Mouse (Mus musculus) adrenal gland, adult 2 months (tissue): ENCODE measurements around the gene Csf2rb. TPM values are rescaled to one million over a fixed set of nuclear protein-coding genes. Genes with fewer than 3 reads are reported as not detected.
A peak's percentile ranks its signal among the peaks of the same experiment; 100 is the strongest.
"Not testable (repeated sequence)": the region's sequence is repeated elsewhere in the genome, so short reads cannot be mapped to it uniquely, and the experiment has no call there.

Experiments
- DNase-seq: peaks from one replicate; pipeline ENCODE4 v3.0.0; 2021
- long read RNA-seq: library from polyadenylated mRNA; stranded (forward); transcript quantifications from one replicate; pipeline ENCODE4 v2.0.0, GENCODE M21; 2021
- polyA plus RNA-seq: library from polyadenylated mRNA; depleted of rRNA; stranded (reverse); fragments of >200 nt; gene quantifications from 2 replicates; pipeline ENCODE4 v1.2.3, GENCODE M21; 2012; rRNA removed
- total RNA-seq, 2 experiments: library from RNA; stranded (reverse); gene quantifications; 2 replicates each; pipeline ENCODE4 v1.2.3; 2021

Csf2rb gene
- total RNA-seq (10 to 100 TPM in 1 of 2 experiments, 1 to 10 TPM in 1; 4.6 to 13.8 TPM), polyA plus RNA-seq (8.9 and 9.3 TPM in 2 replicates)
- long read RNA-seq = 0 reads

DNA sequence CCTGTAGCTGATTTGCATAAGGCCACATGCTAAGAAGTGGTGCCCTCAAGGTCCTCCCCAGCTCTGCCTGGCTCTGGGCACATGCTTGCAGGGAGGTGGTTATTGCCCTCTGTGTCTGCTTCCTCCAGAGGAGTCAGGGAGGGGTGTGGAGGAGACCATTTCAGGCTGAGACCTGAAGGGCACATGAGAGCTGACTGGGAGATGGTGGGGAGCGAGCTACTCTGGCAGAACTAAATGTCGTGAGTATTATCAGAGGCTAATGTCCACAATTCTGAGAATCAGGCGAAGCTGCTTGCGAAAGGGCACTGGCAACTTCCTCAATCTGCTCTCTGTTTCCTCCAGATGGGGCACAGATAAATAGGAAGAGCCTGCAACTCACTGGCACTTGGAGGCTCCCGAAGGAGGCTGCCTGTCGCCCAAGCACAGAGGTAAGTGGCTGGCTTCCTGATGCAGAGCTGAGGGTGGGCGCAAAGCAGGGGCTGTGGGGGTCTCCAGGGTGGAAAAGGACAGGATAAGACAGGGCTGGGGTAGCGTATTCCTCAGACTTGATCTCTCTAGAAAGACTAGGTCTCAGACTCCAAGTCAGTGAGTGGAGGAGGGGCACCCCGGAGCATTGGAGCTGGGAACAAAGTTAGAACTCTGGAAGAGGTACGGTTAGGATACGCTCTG is at the start of gene Csf2rb:
TSS of gene Csf2rb (plus strand) at position 82 of the 669 bp plus-strand sequence.
- DNase-seq = no peak

DNA sequence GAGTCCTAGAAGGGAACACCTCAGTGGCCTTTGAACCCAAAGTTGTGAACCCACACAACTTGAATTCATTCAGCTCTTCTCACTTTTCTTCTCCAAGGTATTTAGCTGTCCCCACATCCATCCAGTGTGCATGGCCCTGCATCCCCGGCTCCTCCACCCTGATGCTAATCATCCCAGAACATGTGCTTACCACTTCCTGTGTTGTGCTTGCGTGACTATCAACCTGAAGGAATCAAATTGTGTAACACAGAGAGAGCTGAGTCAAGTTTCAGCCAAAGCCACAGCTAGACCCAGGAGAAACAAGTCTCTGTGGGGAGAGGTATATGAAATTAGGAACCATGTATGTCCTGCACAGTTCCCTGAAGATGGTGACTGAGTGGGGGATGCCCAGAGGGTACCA is 47.2 kb upstream of the Csf2rb start:
- no peak for DNase-seq

GRCm38 (mm10) chr15:78287941-78288340 is 37.6 kb upstream of the Csf2rb start:
- DNase-seq = no peak

GRCm38 (mm10) chr15:78289775-78290174 is 35.8 kb upstream of the Csf2rb start:
- DNase-seq = not testable (repeated sequence)

DNA sequence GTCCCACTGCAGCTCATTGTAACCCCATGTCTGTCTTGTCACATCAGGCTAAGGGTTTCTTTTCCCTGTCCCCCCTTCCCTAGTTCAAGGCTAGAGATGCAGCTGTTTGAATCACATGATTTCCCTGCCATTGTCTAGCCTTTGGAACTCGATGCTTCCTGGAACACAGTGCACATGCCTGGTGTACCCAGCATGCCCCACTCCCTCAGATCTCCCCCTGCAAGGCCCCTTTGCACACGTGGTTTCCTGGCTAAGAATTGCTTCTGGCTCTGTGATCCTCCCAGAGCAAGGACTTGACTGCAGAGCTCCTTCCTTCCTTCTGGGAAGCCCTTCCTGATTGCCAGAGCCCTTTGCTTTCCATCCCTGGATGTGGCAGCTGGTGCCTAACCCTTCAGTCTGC is 32.3 kb upstream of the Csf2rb start:
- not testable (repeated sequence) for DNase-seq

DNA sequence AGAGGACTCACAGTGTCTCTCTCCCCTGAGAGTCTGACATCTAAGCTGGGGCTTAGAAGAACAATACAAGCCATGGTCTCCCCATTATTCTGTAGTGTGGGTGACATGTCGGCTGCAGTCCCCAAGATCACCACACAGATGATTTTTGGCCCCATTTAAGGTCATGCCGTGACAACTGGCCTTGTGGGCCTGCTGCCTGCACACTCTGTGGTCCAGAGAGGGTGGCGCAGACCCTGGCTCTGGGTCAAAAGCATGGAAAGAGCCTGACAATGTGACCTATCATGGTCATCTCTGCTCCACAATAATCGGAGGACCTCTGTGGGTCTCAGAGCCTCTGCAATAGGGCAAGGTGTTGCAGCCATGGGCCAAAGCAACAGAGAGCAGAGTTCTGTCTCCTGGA is 31.8 kb upstream of the Csf2rb start:
- peak; percentile 61 for DNase-seq

GRCm38 (mm10) chr15:78298558-78298957 is 27.0 kb upstream of the Csf2rb start:
- no peak for DNase-seq

DNA sequence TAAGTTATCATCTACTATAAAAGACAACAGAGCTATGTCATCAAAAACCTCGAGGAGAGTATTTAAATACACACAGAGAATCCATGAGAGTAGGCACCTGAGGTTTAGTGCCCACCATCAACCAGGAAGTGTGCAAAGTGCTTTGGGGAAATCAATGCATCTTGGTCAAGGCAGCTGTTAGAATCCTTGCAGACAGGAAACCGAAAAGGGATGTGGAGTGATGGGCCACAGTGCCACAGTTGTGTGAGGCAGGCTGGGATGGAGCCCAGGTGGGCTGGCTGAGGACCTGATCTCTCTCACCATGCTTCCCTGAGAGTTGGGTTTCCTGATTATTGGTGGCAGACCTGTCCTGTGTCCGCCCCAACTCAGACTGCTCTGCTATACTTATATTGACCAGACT is 25.9 kb upstream of the Csf2rb start:
- no peak for DNase-seq

DNA sequence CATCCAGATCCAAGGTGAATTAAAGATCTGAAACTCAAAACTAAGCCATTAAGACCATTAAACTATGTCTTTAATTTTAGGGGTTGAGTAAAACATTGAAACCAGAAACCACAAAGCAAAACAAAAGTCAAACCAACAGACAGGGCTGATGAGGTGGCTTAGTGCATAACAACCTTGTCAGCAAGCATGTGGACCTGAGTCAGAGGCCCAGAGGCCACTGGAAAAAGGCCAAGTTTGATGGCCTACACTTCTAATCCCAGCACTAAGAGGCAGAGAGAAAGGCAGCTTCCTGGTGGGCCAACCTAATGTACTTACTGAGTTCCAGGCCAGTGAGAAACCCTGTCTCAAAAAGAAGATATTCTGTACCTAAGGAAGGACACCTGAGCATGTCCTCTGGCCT is 24.8 kb upstream of the Csf2rb start:
- DNase-seq = peak; percentile 58

GRCm38 (mm10) chr15:78302718-78303117 is 22.8 kb upstream of the Csf2rb start:
- no peak for DNase-seq

- DNase-seq = no peak
These were observed 21.8 kb upstream of the Csf2rb start for GRCm38 (mm10) chr15:78303665-78304233.

GRCm38 (mm10) chr15:78305341-78305933 is 20.1 kb upstream of the Csf2rb start, which contains the start of gene Csf2rb2:
Gene Csf2rb2, minus strand, starts transcription at chr15:78305721.
- no peak for DNase-seq

- DNase-seq = no peak
These were observed 15.7 kb upstream of the Csf2rb start for GRCm38 (mm10) chr15:78309865-78310264.

- no peak for DNase-seq
These were observed 14.6 kb upstream of the Csf2rb start for GRCm38 (mm10) chr15:78310971-78311370.

GRCm38 (mm10) chr15:78312421-78313233 is 12.9 kb upstream of the Csf2rb start:
- DNase-seq = not testable (repeated sequence)

DNA sequence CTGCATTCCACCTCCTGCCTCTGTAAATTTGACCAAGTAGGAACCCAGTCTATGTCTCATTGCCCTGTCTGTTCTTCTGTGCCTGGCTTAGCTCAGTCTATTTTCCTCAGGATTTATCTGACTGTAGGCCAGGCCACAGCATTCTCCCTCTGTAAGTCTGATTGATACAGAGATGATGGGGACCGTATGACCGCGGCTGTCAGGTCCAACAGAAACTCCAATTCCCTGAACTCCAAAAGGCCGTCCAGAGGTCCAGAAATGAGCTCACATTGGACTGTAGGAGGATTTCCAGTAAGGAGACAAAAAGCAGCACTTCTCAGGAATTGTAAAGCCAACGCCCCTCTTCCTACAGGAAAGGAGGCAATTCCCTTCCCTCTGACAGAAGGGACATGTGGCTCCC is 11.9 kb upstream of the Csf2rb start:
- DNase-seq = not testable (repeated sequence)

DNA sequence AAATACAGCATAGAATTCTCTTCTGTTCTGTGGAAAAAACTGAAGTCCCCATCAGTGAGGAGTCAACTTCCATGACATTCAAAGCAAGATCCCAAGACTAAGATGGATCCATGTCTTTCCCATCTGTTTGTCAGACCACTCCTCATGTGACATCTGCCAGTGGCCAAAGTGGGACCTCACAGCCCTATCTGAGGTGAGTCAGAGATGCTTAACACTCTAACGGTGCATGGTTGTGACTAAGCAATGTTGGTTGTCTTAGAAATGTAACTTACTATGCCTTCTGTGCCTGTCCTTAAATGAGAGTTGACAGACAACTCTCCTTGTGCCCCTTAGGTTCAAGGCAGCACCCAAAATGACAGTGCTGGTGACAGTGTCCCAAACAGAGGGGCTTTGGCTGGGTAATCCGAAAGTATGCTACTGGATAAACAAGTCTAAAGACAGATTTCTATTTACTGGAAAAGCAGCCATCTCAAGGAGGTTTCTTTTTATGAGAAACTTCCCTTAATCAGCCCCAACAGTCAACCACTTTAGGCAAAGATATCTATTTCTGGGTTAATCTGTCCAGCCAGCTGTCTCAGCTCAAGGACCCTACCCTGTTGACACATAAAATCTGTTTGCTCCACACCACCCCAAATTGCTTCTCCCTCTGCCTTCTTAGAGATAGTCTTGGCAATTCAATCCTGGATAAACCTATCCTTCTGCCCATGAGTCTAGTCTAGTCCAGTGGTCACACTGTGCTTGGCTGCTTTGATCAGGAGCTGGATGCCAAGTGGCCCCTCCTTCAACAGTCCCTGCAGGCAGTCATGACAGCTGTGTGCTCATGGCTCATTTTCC is 7.0 kb upstream of the Csf2rb start:
- not testable (repeated sequence) for DNase-seq

- DNase-seq = peak; percentile 87
These were observed 4.6 kb upstream of the Csf2rb start for GRCm38 (mm10) chr15:78320825-78321496.

GRCm38 (mm10) chr15:78323366-78323765 is 2.2 kb upstream of the Csf2rb start:
- no peak for DNase-seq

DNA sequence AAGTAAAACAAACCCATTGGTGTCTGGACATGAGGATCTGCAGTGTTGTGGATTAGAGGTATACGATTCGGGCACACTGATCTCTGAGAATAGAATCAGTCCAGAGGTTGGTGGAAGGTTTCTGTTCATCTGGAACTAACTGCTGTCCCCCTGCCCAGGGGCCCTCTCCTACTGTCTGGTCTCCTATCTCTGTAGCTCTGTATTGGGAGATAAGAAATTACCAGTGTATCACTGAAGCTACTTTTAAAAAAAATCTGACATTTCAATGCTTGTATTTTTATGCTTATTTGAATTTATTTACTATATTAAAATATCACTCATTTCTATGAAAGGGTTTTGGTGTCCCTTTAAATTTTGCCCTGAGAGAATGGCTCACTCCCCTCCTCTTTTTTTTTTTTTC is 1.3 kb upstream of the Csf2rb start:
- no peak for DNase-seq

DNA sequence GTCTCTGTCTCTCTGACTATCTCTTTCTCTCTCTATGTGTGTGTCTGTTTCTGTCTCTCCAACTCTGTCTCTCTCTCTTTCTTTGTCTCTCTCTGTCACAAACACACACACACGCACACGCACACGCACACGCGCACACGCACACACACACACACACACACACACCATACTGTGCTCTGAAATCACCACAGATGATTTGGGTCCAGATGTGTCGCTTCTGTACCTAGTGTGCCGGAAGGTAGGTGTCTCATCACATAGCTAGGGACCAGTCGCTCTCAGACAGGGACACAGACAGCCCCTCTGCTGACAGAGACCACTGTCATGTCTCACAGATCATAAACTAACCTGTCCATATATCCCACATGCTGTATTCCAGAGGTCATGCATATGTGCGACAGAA is 1.2 kb downstream of the Csf2rb start:
- DNase-seq = no peak
